Mouse (Mus musculus) midbrain, embryonic 14.5 days (tissue): ENCODE measurements at regions not wholly inside any gene's neighbourhood (a gene's known extent, or its start where the extent isn't known, plus 50 kb on each side); places are given as distances from the start of the nearest gene placed in this dataset.

ENCODE experiments used
- ATAC-seq: fragments of 200-750 bp; cut with Nextera tagmentation; 2 replicates; pipeline ENCODE4 v1.8.0; 2017; ENCODE audit warnings: moderate number of reproducible peaks, moderate library complexity; ENCODE audit not compliant: low FRiP score, low TSS enrichment
- DNase-seq: peaks from one replicate; pipeline ENCODE4 v3.0.0-alpha.2; 2015
- H3K27ac ChIP-seq: fragments of 300-500 bp; sonication (generic); replicated peaks from 2 replicates; pipeline ENCODE4 v1.5.1; 2014; ENCODE audit warnings: mild to moderate bottlenecking, low read depth, low read length, moderate library complexity
- H3K27me3 ChIP-seq: fragments of 300-500 bp; sonication (generic); 2 replicates; pipeline ENCODE4 v1.6.1; 2014; ENCODE audit warnings: low read length, control low read depth, mixed read lengths; ENCODE audit not compliant: control insufficient read depth, insufficient read depth
- H3K36me3 ChIP-seq: fragments of 300-500 bp; sonication (generic); 2 replicates; pipeline ENCODE4 v1.6.1; 2014; ENCODE audit warnings: low read length, control low read depth; ENCODE audit not compliant: control insufficient read depth, insufficient read depth
- H3K4me1 ChIP-seq: fragments of 300-500 bp; sonication (generic); 2 replicates; pipeline ENCODE4 v1.6.1; 2014; ENCODE audit warnings: mild to moderate bottlenecking, antibody characterized with exemption, low read length, control low read depth; ENCODE audit not compliant: control insufficient read depth, insufficient read depth
- H3K4me2 ChIP-seq: fragments of 300-500 bp; sonication (generic); 2 replicates; pipeline ENCODE4 v1.6.1; 2014; ENCODE audit warnings: mild to moderate bottlenecking, low read length, moderate library complexity
- H3K4me3 ChIP-seq: fragments of 300-500 bp; sonication (generic); replicated peaks from 2 replicates; pipeline ENCODE4 v1.5.1; 2014; ENCODE audit warnings: low read depth, low read length
- H3K9ac ChIP-seq: fragments of 300-500 bp; sonication (generic); replicated peaks from 2 replicates; pipeline ENCODE4 v1.6.1; 2014; ENCODE audit warnings: mild to moderate bottlenecking, low read length, moderate library complexity
- H3K9me3 ChIP-seq: fragments of 300-500 bp; sonication (generic); 2 replicates; pipeline ENCODE4 v1.6.1; 2016; ENCODE audit warnings: low read length, control low read depth, mixed read lengths; ENCODE audit not compliant: control insufficient read depth
- WGBS: fragments of 180-500 bp; shearing (Covaris S2); extraction: QIAGEN DNeasy Blood & Tissue Kit; methylation state at CpG from one replicate; pipeline ENCODE4 v1.1.7; 2014; 5-methylcytosine and 5-hydroxymethylcytosine counted together

GRCm38 (mm10) chr9:61829736-61830135 lies 84.6 kb downstream of the Rplp1 start:
- no peak overlapping the region for H3K4me3 ChIP-seq
- H3K9me3 ChIP-seq: no peaks in the 10 kb centered on the region
- no peak for ATAC-seq
- no peak overlapping the region for H3K4me2 ChIP-seq
- DNase-seq: no peak
- H3K36me3 ChIP-seq: no peaks in the 10 kb centered on the region
- 88% methylated on average over 8 of the region's 8 CpGs for WGBS
- no peaks in the 10 kb centered on the region for H3K4me1 ChIP-seq
- H3K27me3 ChIP-seq: no peaks in the 10 kb centered on the region
- no peak overlapping the region for H3K9ac ChIP-seq
- H3K27ac ChIP-seq: no peak overlapping the region

GRCm38 (mm10) chr9:61829301-61829700 lies 85.0 kb downstream of the Rplp1 start:
- no peak for ATAC-seq

GRCm38 (mm10) chr9:61827721-61828120 lies 86.6 kb downstream of the Rplp1 start:
- Histone ChIP-seq H3K36me3 (no peaks in the 10 kb centered on the region), H3K4me3 (no peak overlapping the region), H3K27me3 (no peaks in the 10 kb centered on the region), H3K4me1 (no peaks in the 10 kb centered on the region), H3K4me2 (no peak overlapping the region), H3K9me3 (no peaks in the 10 kb centered on the region), H3K9ac (no peak overlapping the region), H3K27ac (no peak overlapping the region)
- ATAC-seq (no peak), DNase-seq (no peak)
- 94% methylated on average over 4 of the region's 4 CpGs for WGBS

More at GRCm38 (mm10) chr9:61829301-61829700, 85.0 kb downstream of the Rplp1 start:
- no peak for DNase-seq
- H3K27me3 ChIP-seq: no peaks in the 10 kb centered on the region
- WGBS: 90% methylated on average over 3 of the region's 3 CpGs
- H3K36me3 ChIP-seq: no peaks in the 10 kb centered on the region
- H3K27ac ChIP-seq: no peak overlapping the region
- no peaks in the 10 kb centered on the region for H3K9me3 ChIP-seq
- no peaks in the 10 kb centered on the region for H3K4me1 ChIP-seq
- no peak overlapping the region for H3K4me2 ChIP-seq
- H3K4me3 ChIP-seq: no peak overlapping the region
- no peak overlapping the region for H3K9ac ChIP-seq

- no peak overlapping the region for H3K4me2 ChIP-seq
- H3K27me3 ChIP-seq: no peaks in the 10 kb centered on the region
- H3K27ac ChIP-seq: no peak overlapping the region
- ATAC-seq: no peak
- WGBS: 88% methylated on average over 2 of the region's 2 CpGs
- H3K4me1 ChIP-seq: no peaks in the 10 kb centered on the region
- no peak for DNase-seq
- no peaks in the 10 kb centered on the region for H3K36me3 ChIP-seq
- H3K9me3 ChIP-seq: no peaks in the 10 kb centered on the region
- H3K4me3 ChIP-seq: no peak overlapping the region
- no peak overlapping the region for H3K9ac ChIP-seq
These were observed 87.3 kb downstream of the Rplp1 start for GRCm38 (mm10) chr9:61827014-61827413.

GRCm38 (mm10) chr9:61826415-61826814 lies 87.9 kb downstream of the Rplp1 start:
- no peak for DNase-seq
- Histone ChIP-seq H3K9ac (no peak overlapping the region), H3K27ac (no peak overlapping the region), H3K4me3 (no peak overlapping the region), H3K4me2 (no peak overlapping the region), H3K36me3 (no peaks in the 10 kb centered on the region), H3K27me3 (no peaks in the 10 kb centered on the region), H3K4me1 (no peaks in the 10 kb centered on the region), H3K9me3 (no peaks in the 10 kb centered on the region)
- WGBS: 75% methylated on average over 3 of the region's 3 CpGs
- ATAC-seq: no peak

- WGBS: 84% methylated on average over 2 of the region's 2 CpGs
- no peak for DNase-seq
- Histone ChIP-seq H3K4me2 (no peak overlapping the region), H3K4me1 (no peaks in the 10 kb centered on the region), H3K36me3 (no peaks in the 10 kb centered on the region), H3K27ac (no peak overlapping the region), H3K4me3 (no peak overlapping the region), H3K9ac (no peak overlapping the region), H3K27me3 (no peaks in the 10 kb centered on the region), H3K9me3 (no peaks in the 10 kb centered on the region)
- no peak for ATAC-seq
These were observed 88.5 kb downstream of the Rplp1 start for GRCm38 (mm10) chr9:61825804-61826203.

- Histone ChIP-seq H3K27ac (no peak overlapping the region), H3K4me2 (no peak overlapping the region), H3K27me3 (no peaks in the 10 kb centered on the region), H3K36me3 (no peaks in the 10 kb centered on the region), H3K4me3 (no peak overlapping the region), H3K9me3 (no peaks in the 10 kb centered on the region), H3K9ac (no peak overlapping the region), H3K4me1 (no peaks in the 10 kb centered on the region)
- no peak for DNase-seq
- no peak for ATAC-seq
- 87% methylated on average over 1 of the region's 1 CpGs for WGBS
These were observed 94.5 kb downstream of the Rplp1 start for GRCm38 (mm10) chr9:61819836-61820235.

GRCm38 (mm10) chr9:61816589-61817179 lies 97.7 kb downstream of the Rplp1 start:
- Histone ChIP-seq H3K27me3 (no peaks in the 10 kb centered on the region), H3K9ac (no peak overlapping the region), H3K36me3 (no peaks in the 10 kb centered on the region), H3K4me2 (no peak overlapping the region), H3K9me3 (no peaks in the 10 kb centered on the region), H3K27ac (no peak overlapping the region), H3K4me1 (no peaks in the 10 kb centered on the region), H3K4me3 (no peak overlapping the region)
- 86% methylated on average over 11 of the region's 11 CpGs for WGBS
- DNase-seq (no peak), ATAC-seq (no peak)

- DNase-seq (no peak), ATAC-seq (no peak)
- Histone ChIP-seq H3K4me2 (no peak overlapping the region), H3K4me1 (no peaks in the 10 kb centered on the region), H3K27ac (no peak overlapping the region), H3K9ac (no peak overlapping the region), H3K4me3 (no peak overlapping the region), H3K36me3 (no peaks in the 10 kb centered on the region), H3K9me3 (no peaks in the 10 kb centered on the region), H3K27me3 (no peaks in the 10 kb centered on the region)
- 62% methylated on average over 10 of the region's 10 CpGs for WGBS
These were observed 98.3 kb downstream of the Rplp1 start for GRCm38 (mm10) chr9:61815995-61816394.
